Mouse (Mus musculus): ENCODE data around the gene Tmem198. TPM values are rescaled to one million over a fixed set of nuclear protein-coding genes. Genes with fewer than 3 reads are reported as not detected.

The Tmem198 gene
- polyA plus RNA-seq, 1 experiment = 0.78 TPM

DNA sequence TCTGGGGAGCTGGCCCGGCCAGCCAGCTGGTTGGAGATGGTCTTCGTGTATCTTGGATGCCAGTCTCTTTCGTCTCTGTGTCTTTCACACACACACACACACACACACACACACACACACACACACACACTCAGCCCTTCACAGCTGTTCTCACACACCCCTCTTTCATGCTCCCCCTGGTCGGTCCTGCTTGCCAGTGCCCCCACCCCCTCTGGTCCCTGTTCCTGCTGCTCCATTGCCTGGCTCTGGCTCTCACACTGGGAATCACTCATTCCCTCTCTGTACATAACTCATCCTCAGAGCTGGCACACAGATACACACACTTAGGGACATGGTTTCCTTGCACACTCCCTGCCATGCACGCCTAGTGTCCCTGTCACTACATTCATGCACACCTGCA lies 27.4 kb upstream of the Tmem198 start:
- no peak overlapping the region for H3K4me3 ChIP-seq
- no peak overlapping the region for H3K4me2 ChIP-seq (ENCODE audit: low read depth)
- H3K79me2 ChIP-seq (ENCODE audit: control insufficient read depth, insufficient read depth) = no peaks in the 10 kb centered on the region
- no peaks in the 10 kb centered on the region for H3K36me3 ChIP-seq (ENCODE audit: control insufficient read depth, insufficient read depth)
- H3ac ChIP-seq (ENCODE audit: control insufficient read depth, insufficient read length) = no peak overlapping the region
- peaks cover 18% of the 10 kb centered on the region for H3K27me3 ChIP-seq (ENCODE audit: control insufficient read depth, insufficient read depth, insufficient read length)
- TF ChIP-seq TCF12 (IDR thresholded peaks at IDR 0.05; ENCODE audit: insufficient read depth, poor library complexity, severe bottlenecking) = no peak
- peak in 1 of 3 experiments; percentile 12 for TF ChIP-seq MYOG (IDR thresholded peaks at IDR 0.05; ENCODE audit: control insufficient read depth in 1 of 3, insufficient read depth in 1 of 3, insufficient read length in 2 of 3, low read depth in 2 of 3)

GRCm38 (mm10) chr1:75455433-75455832 lies 23.9 kb upstream of the Tmem198 start:
- TF ChIP-seq MAX (IDR thresholded peaks at IDR 0.05; ENCODE audit: low read depth) (no peak), TCF3 (IDR thresholded peaks at IDR 0.05; ENCODE audit: insufficient read length, low read depth) (no peak), POLR2A (IDR thresholded peaks at IDR 0.05; ENCODE audit: insufficient read length, low read depth) (no peak), MYOG (IDR thresholded peaks at IDR 0.05; ENCODE audit: control insufficient read depth in 1 of 3, insufficient read depth in 1 of 3, insufficient read length in 2 of 3, low read depth in 2 of 3) (no peak), TCF12 (IDR thresholded peaks at IDR 0.05; ENCODE audit: insufficient read depth, poor library complexity, severe bottlenecking) (no peak), POLR2AphosphoS2 (IDR thresholded peaks at IDR 0.05; ENCODE audit: insufficient read length, low read depth) (no peak), REST (IDR thresholded peaks at IDR 0.05; ENCODE audit: insufficient read depth, insufficient read length) (no peak), CEBPB (IDR thresholded peaks at IDR 0.05; ENCODE audit: insufficient read depth, poor library complexity, severe bottlenecking) (no peak), E2F4 (IDR thresholded peaks at IDR 0.05; ENCODE audit: insufficient read depth) (no peak), MYOD1 (IDR thresholded peaks at IDR 0.05; ENCODE audit: control insufficient read depth in 1 of 3, insufficient read length in 2 of 3, low read depth in 2 of 3) (no peak), USF1 (IDR thresholded peaks at IDR 0.05; ENCODE audit: low read depth) (no peak), SRF (IDR thresholded peaks at IDR 0.05; ENCODE audit: control insufficient read depth, insufficient read length, low read depth) (no peak)
- Histone ChIP-seq H3K79me2 (ENCODE audit: control insufficient read depth, insufficient read depth) (no peaks in the 10 kb centered on the region), H3K27me3 (ENCODE audit: control insufficient read depth, insufficient read depth, insufficient read length) (peaks cover 18% of the 10 kb centered on the region), H3ac (ENCODE audit: control insufficient read depth, insufficient read length) (no peak overlapping the region), H3K4me2 (ENCODE audit: low read depth) (no peak overlapping the region), H3K36me3 (ENCODE audit: control insufficient read depth, insufficient read depth) (no peaks in the 10 kb centered on the region), H3K4me3 (no peak overlapping the region)

DNA sequence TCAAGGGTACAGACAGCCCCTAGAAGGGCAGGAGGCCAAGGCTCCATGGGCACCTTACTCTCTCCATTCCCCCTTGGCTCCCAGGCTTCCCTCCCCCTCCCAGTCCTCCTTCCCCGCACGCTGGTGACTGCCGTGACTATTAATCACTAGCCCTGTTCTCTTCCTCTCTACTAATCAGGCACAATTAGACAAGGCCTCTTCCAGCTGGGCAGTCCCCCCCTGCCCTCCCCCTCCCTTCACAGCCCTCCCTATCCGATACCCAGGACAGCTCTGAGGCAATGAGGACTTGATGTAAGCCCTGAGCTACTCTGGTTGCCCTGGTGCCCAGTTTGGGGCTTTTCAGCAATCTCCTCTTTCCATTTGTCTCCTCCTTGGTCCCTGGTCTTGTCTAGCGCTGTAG lies 23.4 kb upstream of the Tmem198 start:
- no peak for TF ChIP-seq POLR2AphosphoS2 (IDR thresholded peaks at IDR 0.05; ENCODE audit: insufficient read length, low read depth)
- no peak for TF ChIP-seq TCF12 (IDR thresholded peaks at IDR 0.05; ENCODE audit: insufficient read depth, poor library complexity, severe bottlenecking)
- no peak for TF ChIP-seq SRF (IDR thresholded peaks at IDR 0.05; ENCODE audit: control insufficient read depth, insufficient read length, low read depth)
- TF ChIP-seq TCF3 (IDR thresholded peaks at IDR 0.05; ENCODE audit: insufficient read length, low read depth) = no peak
- TF ChIP-seq REST (IDR thresholded peaks at IDR 0.05; ENCODE audit: insufficient read depth, insufficient read length) = no peak
- TF ChIP-seq MAX (IDR thresholded peaks at IDR 0.05; ENCODE audit: low read depth) = no peak
- TF ChIP-seq E2F4 (IDR thresholded peaks at IDR 0.05; ENCODE audit: insufficient read depth) = no peak
- Histone ChIP-seq H3K4me3 (no peak overlapping the region), H3K4me2 (ENCODE audit: low read depth) (no peak overlapping the region), H3K36me3 (ENCODE audit: control insufficient read depth, insufficient read depth) (no peaks in the 10 kb centered on the region), H3ac (ENCODE audit: control insufficient read depth, insufficient read length) (no peak overlapping the region), H3K79me2 (ENCODE audit: control insufficient read depth, insufficient read depth) (no peaks in the 10 kb centered on the region), H3K27me3 (ENCODE audit: control insufficient read depth, insufficient read depth, insufficient read length) (peaks cover 14% of the 10 kb centered on the region)

- TF ChIP-seq MYOD1 (IDR thresholded peaks at IDR 0.05; ENCODE audit: control insufficient read depth in 1 of 3, insufficient read length in 2 of 3, low read depth in 2 of 3) (no peak), TCF3 (IDR thresholded peaks at IDR 0.05; ENCODE audit: insufficient read length, low read depth) (no peak), TCF12 (IDR thresholded peaks at IDR 0.05; ENCODE audit: insufficient read depth, poor library complexity, severe bottlenecking) (no peak), MAX (IDR thresholded peaks at IDR 0.05; ENCODE audit: low read depth) (no peak), MYOG (IDR thresholded peaks at IDR 0.05; ENCODE audit: control insufficient read depth in 1 of 3, insufficient read depth in 1 of 3, insufficient read length in 2 of 3, low read depth in 2 of 3) (no peak), POLR2A (IDR thresholded peaks at IDR 0.05; ENCODE audit: insufficient read length, low read depth) (no peak), USF1 (IDR thresholded peaks at IDR 0.05; ENCODE audit: low read depth) (no peak), REST (IDR thresholded peaks at IDR 0.05; ENCODE audit: insufficient read depth, insufficient read length) (no peak)
- Histone ChIP-seq H3K36me3 (ENCODE audit: control insufficient read depth, insufficient read depth) (no peaks in the 10 kb centered on the region), H3K27me3 (ENCODE audit: control insufficient read depth, insufficient read depth, insufficient read length) (peaks cover 6% of the 10 kb centered on the region), H3K4me3 (no peak overlapping the region), H3K4me2 (ENCODE audit: low read depth) (peak overlapping the region; percentile 36), H3ac (ENCODE audit: control insufficient read depth, insufficient read length) (no peak overlapping the region), H3K79me2 (ENCODE audit: control insufficient read depth, insufficient read depth) (no peaks in the 10 kb centered on the region)
These were observed 22.4 kb upstream of the Tmem198 start for GRCm38 (mm10) chr1:75456746-75457564.

DNA sequence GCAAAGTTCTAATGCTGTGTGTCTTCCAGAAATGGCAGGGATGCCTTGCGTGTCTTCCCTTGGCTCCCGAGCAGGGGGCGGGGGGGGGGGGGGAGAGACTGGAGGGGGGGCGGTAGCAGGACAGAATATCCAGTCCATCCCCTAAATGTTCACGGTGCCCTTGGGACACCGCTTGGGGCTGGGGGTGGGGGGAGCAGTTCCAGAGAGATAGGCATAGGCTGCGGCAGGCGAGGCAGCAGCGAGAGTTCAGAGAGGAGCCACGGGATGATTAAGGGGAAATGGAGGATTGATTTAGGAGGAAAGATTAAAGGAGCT lies 21.7 kb upstream of the Tmem198 start:
- H3K4me3 ChIP-seq = peak overlapping the region; percentile 12
- no peaks in the 10 kb centered on the region for H3K36me3 ChIP-seq (ENCODE audit: control insufficient read depth, insufficient read depth)
- H3K27me3 ChIP-seq (ENCODE audit: control insufficient read depth, insufficient read depth, insufficient read length) = no peaks in the 10 kb centered on the region
- TF ChIP-seq TCF12 (IDR thresholded peaks at IDR 0.05; ENCODE audit: insufficient read depth, poor library complexity, severe bottlenecking) = no peak
- no peak for TF ChIP-seq POLR2AphosphoS2 (IDR thresholded peaks at IDR 0.05; ENCODE audit: insufficient read length, low read depth)
- no peak for TF ChIP-seq MAX (IDR thresholded peaks at IDR 0.05; ENCODE audit: low read depth)
- no peak overlapping the region for H3ac ChIP-seq (ENCODE audit: control insufficient read depth, insufficient read length)
- H3K4me2 ChIP-seq (ENCODE audit: low read depth) = peak overlapping the region; percentile 64
- no peaks in the 10 kb centered on the region for H3K79me2 ChIP-seq (ENCODE audit: control insufficient read depth, insufficient read depth)
